Mouse (Mus musculus) heart, embryonic 11.5 days (tissue): ENCODE data around the gene Lalba. TPM values are rescaled to one million over a fixed set of nuclear protein-coding genes. Genes with fewer than 3 reads are reported as not detected.
"Not testable (repeated sequence)": the region's sequence is repeated elsewhere in the genome, so short reads cannot be mapped to it uniquely, and the experiment has no call there.

ENCODE experiments used
- ATAC-seq: fragments of 200-750 bp; cut with Nextera tagmentation; replicated peaks from 2 replicates; pipeline ENCODE4 v1.8.0; 2017; ENCODE audit warnings: moderate library complexity; ENCODE audit not compliant: insufficient number of reproducible peaks, low FRiP score, low TSS enrichment
- H3K27ac ChIP-seq: fragments of 300-500 bp; sonication (generic); 2 replicates; pipeline ENCODE4 v1.5.1; 2014; ENCODE audit warnings: mild to moderate bottlenecking, low read depth, low read length
- H3K27me3 ChIP-seq: fragments of 300-500 bp; sonication (generic); 2 replicates; pipeline ENCODE4 v1.6.1; 2014; ENCODE audit warnings: mild to moderate bottlenecking, low read length, mixed read lengths; ENCODE audit not compliant: control insufficient read depth, insufficient read depth
- H3K36me3 ChIP-seq: fragments of 300-500 bp; sonication (generic); 2 replicates; pipeline ENCODE4 v1.6.1; 2014; ENCODE audit warnings: mild to moderate bottlenecking, low read length, moderate library complexity, mixed read lengths; ENCODE audit not compliant: control insufficient read depth, insufficient read depth
- H3K4me1 ChIP-seq: fragments of 300-500 bp; sonication (generic); 2 replicates; pipeline ENCODE4 v1.6.1; 2014; ENCODE audit warnings: low read length; ENCODE audit not compliant: control insufficient read depth, insufficient read depth
- H3K4me2 ChIP-seq: fragments of 300-500 bp; sonication (generic); 2 replicates; pipeline ENCODE4 v1.6.1; 2014; ENCODE audit warnings: mild to moderate bottlenecking, moderate library complexity
- H3K4me3 ChIP-seq: fragments of 300-500 bp; sonication (generic); 2 replicates; pipeline ENCODE4 v1.5.1; 2014; ENCODE audit warnings: low read depth, low read length
- H3K9ac ChIP-seq: fragments of 300-500 bp; sonication (generic); 2 replicates; pipeline ENCODE4 v1.6.1; 2014; ENCODE audit warnings: mild to moderate bottlenecking, low read depth, low read length, moderate library complexity
- H3K9me3 ChIP-seq: fragments of 300-500 bp; sonication (generic); replicated peaks from 2 replicates; pipeline ENCODE4 v1.6.1; 2016; ENCODE audit warnings: low read length; ENCODE audit not compliant: control insufficient read depth
- WGBS: fragments of 180-500 bp; shearing (Covaris S2); extraction: QIAGEN DNeasy Blood & Tissue Kit; methylation state at CpG from one replicate; pipeline ENCODE4 v1.1.7; 2014; ENCODE audit not compliant: insufficient replicate concordance; 5-methylcytosine and 5-hydroxymethylcytosine counted together
- polyA plus RNA-seq: library from polyadenylated mRNA; unstranded; fragments of >200 nt; fragmentation: Nextera tagmentation; extraction: Ambion mirVana; gene quantifications from 2 replicates; pipeline ENCODE4 v1.2.1, GENCODE M21; 2014

Gene Lalba
- polyA plus RNA-seq, 1 experiment from 2014 or later = not detected

GRCm38 (mm10) chr15:98514146-98514545 lies 31.6 kb upstream of the Lalba start:
- H3K4me1 ChIP-seq = peaks cover 14% of the 10 kb centered on the region
- ATAC-seq = no peak
- H3K9ac ChIP-seq = no peak overlapping the region
- H3K4me2 ChIP-seq = no peak overlapping the region
- 77% methylated on average over 8 of the region's 8 CpGs for WGBS
- no peaks in the 10 kb centered on the region for H3K9me3 ChIP-seq
- peaks cover 5% of the 10 kb centered on the region; the same call in 1 of the 2 replicates for H3K36me3 ChIP-seq
- H3K27me3 ChIP-seq = no peaks in the 10 kb centered on the region
- H3K27ac ChIP-seq = no peak overlapping the region
- no peak overlapping the region for H3K4me3 ChIP-seq

- WGBS = 64% methylated on average over 3 of the region's 3 CpGs
- not testable (repeated sequence) for H3K4me3 ChIP-seq, ATAC-seq, H3K27me3 ChIP-seq, H3K36me3 ChIP-seq, H3K27ac ChIP-seq, H3K9ac ChIP-seq, H3K9me3 ChIP-seq, H3K4me2 ChIP-seq
- H3K4me1 ChIP-seq = peaks cover 14% of the 10 kb centered on the region
These were observed 31.2 kb upstream of the Lalba start for GRCm38 (mm10) chr15:98513676-98514075.

GRCm38 (mm10) chr15:98512799-98513321 lies 30.3 kb upstream of the Lalba start:
- H3K4me2 ChIP-seq = 0 out of 2 replicates have a peak overlapping the region, but pooled peaks have one; percentile 4
- peaks cover 2% of the 10 kb centered on the region; the same call in 1 of the 2 replicates for H3K36me3 ChIP-seq
- 41% methylated on average over 17 of the region's 17 CpGs for WGBS
- ATAC-seq = no peak
- H3K4me3 ChIP-seq = no peak overlapping the region
- no peak overlapping the region for H3K27ac ChIP-seq
- H3K9ac ChIP-seq = no peak overlapping the region
- H3K27me3 ChIP-seq = no peaks in the 10 kb centered on the region
- H3K4me1 ChIP-seq = peaks cover 14% of the 10 kb centered on the region
- no peaks in the 10 kb centered on the region for H3K9me3 ChIP-seq

GRCm38 (mm10) chr15:98512232-98512631 lies 29.7 kb upstream of the Lalba start:
- no peak for ATAC-seq
- H3K36me3 ChIP-seq = no peaks in the 10 kb centered on the region
- no peak overlapping the region for H3K9ac ChIP-seq
- H3K27ac ChIP-seq = no peak overlapping the region
- H3K4me3 ChIP-seq = no peak overlapping the region
- peaks cover 14% of the 10 kb centered on the region for H3K4me1 ChIP-seq
- 26% methylated on average over 8 of the region's 8 CpGs for WGBS
- H3K27me3 ChIP-seq = no peaks in the 10 kb centered on the region
- no peaks in the 10 kb centered on the region for H3K9me3 ChIP-seq
- no peak overlapping the region for H3K4me2 ChIP-seq

- WGBS = 69% methylated on average over 13 of the region's 13 CpGs
- Histone ChIP-seq H3K4me1 (peaks cover 14% of the 10 kb centered on the region), H3K27ac (no peak overlapping the region), H3K27me3 (no peaks in the 10 kb centered on the region), H3K4me2 (peak overlapping the region; percentile 2; the same call in 1 of the 2 replicates), H3K9ac (no peak overlapping the region), H3K9me3 (no peaks in the 10 kb centered on the region), H3K4me3 (no peak overlapping the region), H3K36me3 (no peaks in the 10 kb centered on the region)
- no peak for ATAC-seq
These were observed 28.9 kb upstream of the Lalba start for GRCm38 (mm10) chr15:98511386-98511928.

GRCm38 (mm10) chr15:98510438-98511385 lies 28.2 kb upstream of the Lalba start:
- H3K27ac ChIP-seq = no peak overlapping the region
- H3K4me2 ChIP-seq = peak overlapping the region; percentile 54
- no peaks in the 10 kb centered on the region for H3K27me3 ChIP-seq
- H3K36me3 ChIP-seq = no peaks in the 10 kb centered on the region
- no peak overlapping the region for H3K4me3 ChIP-seq
- no peak for ATAC-seq
- H3K4me1 ChIP-seq = peaks cover 14% of the 10 kb centered on the region
- WGBS = 28% methylated on average over 25 of the region's 25 CpGs
- H3K9me3 ChIP-seq = no peaks in the 10 kb centered on the region
- H3K9ac ChIP-seq = no peak overlapping the region

GRCm38 (mm10) chr15:98509387-98509786 lies 26.9 kb upstream of the Lalba start:
- no peak overlapping the region for H3K27ac ChIP-seq
- no peak overlapping the region for H3K4me2 ChIP-seq
- no peaks in the 10 kb centered on the region for H3K36me3 ChIP-seq
- H3K9me3 ChIP-seq = no peaks in the 10 kb centered on the region
- ATAC-seq = no peak
- peaks cover 14% of the 10 kb centered on the region for H3K4me1 ChIP-seq
- H3K4me3 ChIP-seq = no peak overlapping the region
- no peak overlapping the region for H3K9ac ChIP-seq
- no peaks in the 10 kb centered on the region for H3K27me3 ChIP-seq
- 47% methylated on average over 2 of the region's 2 CpGs for WGBS

- no peak for ATAC-seq
- Histone ChIP-seq H3K9me3 (no peaks in the 10 kb centered on the region), H3K9ac (no peak overlapping the region), H3K36me3 (no peaks in the 10 kb centered on the region), H3K27ac (no peak overlapping the region), H3K27me3 (no peaks in the 10 kb centered on the region), H3K4me3 (no peak overlapping the region), H3K4me2 (no peak overlapping the region), H3K4me1 (peaks cover 6% of the 10 kb centered on the region)
- WGBS = 84% methylated on average over 6 of the region's 6 CpGs
These were observed 24.8 kb upstream of the Lalba start for GRCm38 (mm10) chr15:98507321-98507720.
